Mouse (Mus musculus) lung, adult 18-20 months (tissue): Measurements from ENCODE around the gene Ikzf4.
"Not testable (repeated sequence)": the region's sequence is repeated elsewhere in the genome, so short reads cannot be mapped to it uniquely, and the experiment has no call there.

Experiments
- DNase-seq, 2 experiments: peaks; one replicate each; pipeline ENCODE4 v3.0.0; 2022; ENCODE audit warnings: mixed read lengths in 2 of 2

Ikzf4 gene

GRCm38 (mm10) chr10:128639999-128640398 is 5.8 kb downstream of the Ikzf4 start:
- DNase-seq, result no peak

DNA sequence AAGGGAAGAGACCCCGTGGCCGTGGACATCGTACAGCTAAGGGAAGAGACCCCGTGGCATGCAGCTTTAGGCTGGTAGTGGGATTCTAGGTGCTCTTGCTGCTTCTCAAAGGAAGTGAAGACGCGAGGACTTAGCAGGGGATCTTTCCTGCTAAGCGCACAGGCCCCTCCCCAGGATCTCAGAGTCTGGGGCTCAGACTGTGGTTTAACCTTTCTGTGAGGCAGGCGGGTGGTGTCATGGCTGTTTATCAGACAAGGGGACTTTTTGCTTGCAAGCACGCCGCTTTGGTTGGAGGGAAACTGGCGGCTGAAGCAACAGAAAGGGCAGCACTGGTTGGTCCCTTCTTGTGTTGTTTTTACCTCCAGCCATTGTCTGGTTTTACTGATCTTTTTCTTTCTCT is 8.8 kb downstream of the Ikzf4 start:
- DNase-seq, result no peak

DNA sequence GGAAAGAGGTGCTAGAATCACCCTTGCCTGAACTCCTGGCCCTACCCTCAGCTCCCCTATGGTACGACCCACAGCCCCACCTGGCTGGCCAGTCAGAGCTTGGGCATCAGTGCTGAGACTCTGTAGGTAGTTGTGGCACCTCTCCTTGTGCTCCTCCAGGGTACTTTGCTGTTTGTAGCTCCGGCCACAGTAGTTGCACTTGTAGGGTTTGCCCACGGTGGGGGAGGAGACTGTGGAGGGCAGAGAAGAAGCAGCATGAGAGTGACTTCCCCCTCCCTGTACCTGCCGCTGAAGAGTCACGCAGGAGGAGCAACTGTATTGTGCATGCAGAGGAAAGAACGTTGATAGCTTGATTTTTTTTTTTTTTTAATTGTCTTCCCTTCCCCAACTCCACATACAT is 9.2 kb downstream of the Ikzf4 start:
- no peak for DNase-seq

- no peak for DNase-seq
Measured at GRCm38 (mm10) chr10:128635697-128636096, 10.1 kb downstream of the Ikzf4 start.

DNA sequence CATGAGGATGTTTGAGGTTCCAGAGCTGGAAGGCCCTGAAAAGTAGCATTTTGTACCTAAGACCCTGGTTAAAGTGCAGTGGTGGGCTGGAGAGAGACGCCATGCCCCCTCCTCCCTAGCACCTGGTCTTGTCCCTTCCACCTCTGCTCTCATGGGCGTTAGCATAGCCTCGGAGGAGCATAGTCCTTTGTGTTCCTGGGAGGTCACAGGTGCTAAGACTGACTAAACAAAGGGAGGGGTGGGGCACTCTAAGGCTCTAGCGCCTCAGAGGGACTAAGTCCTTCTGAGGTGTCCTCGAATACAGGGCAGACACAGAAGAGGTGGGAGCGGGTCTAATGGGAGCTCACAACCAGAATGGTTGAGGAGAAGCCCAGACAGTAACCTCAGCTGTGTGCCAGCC is 14.2 kb downstream of the Ikzf4 start:
- DNase-seq, result no peak

DNA sequence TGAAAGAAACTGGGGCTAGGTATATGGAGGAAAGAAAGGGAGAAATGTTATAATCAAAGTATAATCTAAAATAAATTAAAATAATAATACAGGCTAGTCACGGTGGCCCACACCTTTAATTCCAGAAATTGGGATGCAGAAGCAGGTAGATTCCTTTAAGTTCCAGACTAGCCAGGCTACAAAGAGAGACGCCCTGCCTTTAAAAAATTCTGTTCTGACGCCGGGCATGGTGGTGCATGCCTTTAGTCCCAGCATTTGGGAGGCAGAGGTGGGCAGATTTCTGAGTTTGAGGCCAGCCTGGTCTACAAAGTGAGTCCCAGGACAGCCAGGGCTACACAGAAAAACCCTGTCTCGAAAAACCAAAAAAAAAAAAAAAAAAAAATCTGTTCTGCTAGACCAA is 15.5 kb downstream of the Ikzf4 start:
- DNase-seq, result not testable (repeated sequence)

DNA sequence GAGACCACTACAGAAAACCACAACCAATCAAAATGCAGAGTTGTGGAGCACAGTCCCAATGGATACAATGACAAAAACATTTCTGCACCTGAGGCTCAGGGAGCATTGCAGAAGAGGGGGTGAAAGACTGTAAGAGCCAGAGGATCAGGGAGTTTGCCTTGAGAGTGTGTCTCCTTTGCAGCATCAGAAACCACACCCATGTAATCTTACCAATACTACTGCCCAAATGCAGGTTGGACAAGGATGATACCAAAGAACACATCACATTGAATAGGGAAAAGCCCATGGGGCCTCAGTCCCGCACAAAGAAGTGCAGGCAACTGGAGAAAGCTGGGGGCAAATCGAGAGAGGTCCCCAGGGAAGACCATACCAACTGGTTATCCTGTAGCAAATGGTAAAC is 16.0 kb downstream of the Ikzf4 start:
- DNase-seq, result no peak

- DNase-seq, result no peak
Measured at GRCm38 (mm10) chr10:128627398-128628317, 18.1 kb downstream of the Ikzf4 start.

- peak; percentile 91 to 96 for DNase-seq
Measured at GRCm38 (mm10) chr10:128626311-128627310, 19.2 kb downstream of the Ikzf4 start, which contains the start of gene Rps26. Gene Rps26 (minus strand): TSS chr10:128626747.

DNA sequence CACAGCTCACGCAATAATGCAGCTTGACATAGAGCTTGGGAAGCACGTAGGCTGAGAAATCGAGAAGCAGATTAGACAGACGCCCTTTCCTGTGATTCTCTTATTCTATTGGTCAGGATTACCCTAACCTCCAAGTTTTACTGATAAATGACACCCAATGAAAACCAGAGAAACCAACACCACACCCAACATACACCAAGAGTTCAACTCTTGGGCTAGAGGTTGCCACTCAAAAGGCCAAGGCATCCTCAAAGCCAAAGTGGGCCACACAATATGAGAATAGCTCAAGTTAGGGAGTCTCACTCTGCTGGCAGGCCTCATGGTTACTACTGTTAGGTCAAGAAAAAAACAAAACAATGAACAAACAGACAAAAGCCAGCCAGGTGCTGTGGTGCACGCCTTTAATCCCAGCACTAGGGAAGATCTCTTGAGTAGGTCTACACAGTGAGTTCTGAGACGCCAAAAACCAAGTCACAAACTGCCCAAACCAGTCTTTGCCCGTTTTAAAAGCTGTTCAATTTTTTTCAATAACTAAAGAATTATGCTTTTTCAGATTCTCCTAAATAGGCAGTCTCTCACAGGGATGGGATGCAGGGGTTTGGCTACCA is 20.4 kb downstream of the Ikzf4 start:
- no peak for DNase-seq

DNA sequence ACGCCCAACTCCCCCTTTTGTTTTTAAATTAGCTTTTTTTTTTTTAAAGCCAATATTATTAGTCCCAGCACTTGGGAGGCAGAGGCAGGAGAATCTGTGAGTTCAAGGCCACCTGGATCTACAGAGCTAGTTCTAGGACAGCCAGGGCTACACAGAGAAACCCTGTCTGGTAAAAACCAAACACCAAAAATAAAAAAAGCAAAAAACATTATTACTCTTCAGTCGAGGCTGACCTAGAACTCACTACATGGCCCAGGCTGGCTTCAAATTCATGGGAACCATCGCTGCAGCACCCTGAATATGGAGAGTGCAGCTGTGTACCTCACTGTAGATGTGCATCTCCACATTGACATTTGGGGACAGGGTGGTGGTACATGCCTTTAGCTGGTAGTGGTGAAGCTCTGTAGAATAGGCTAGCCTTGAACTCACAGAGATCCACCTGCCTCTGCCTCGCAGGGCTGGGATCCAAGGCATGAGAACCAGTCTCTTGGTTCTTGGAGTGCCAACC is 22.6 kb downstream of the Ikzf4 start:
- not testable (repeated sequence) for DNase-seq

GRCm38 (mm10) chr10:128622702-128623101 is 23.1 kb downstream of the Ikzf4 start:
- DNase-seq, result no peak

GRCm38 (mm10) chr10:128621986-128622520 is 23.7 kb downstream of the Ikzf4 start:
- DNase-seq, result no peak

GRCm38 (mm10) chr10:128620241-128620640 is 25.6 kb downstream of the Ikzf4 start:
- no peak for DNase-seq

- DNase-seq, result not testable (repeated sequence)
Measured at GRCm38 (mm10) chr10:128619148-128619547, 26.6 kb downstream of the Ikzf4 start.

DNA sequence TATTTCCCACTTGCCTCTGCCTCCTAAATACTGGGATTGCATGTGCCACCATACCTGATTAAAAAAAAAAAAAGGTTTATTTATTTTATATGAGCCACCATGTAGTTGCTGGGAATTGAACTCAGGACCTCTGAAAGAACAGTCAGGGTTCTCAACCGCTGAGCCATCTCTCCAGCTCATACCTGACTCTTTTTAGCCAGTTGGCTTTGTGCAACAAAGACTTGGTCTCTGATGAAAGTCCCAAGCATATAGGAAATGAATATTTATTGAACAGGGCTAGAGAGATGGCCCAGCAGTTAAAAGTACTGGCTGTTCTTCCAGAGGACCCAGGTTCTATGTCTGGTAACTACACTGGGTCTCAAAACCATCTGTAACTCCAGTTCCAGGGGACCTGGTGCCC is 27.2 kb downstream of the Ikzf4 start:
- DNase-seq, result no peak

DNA sequence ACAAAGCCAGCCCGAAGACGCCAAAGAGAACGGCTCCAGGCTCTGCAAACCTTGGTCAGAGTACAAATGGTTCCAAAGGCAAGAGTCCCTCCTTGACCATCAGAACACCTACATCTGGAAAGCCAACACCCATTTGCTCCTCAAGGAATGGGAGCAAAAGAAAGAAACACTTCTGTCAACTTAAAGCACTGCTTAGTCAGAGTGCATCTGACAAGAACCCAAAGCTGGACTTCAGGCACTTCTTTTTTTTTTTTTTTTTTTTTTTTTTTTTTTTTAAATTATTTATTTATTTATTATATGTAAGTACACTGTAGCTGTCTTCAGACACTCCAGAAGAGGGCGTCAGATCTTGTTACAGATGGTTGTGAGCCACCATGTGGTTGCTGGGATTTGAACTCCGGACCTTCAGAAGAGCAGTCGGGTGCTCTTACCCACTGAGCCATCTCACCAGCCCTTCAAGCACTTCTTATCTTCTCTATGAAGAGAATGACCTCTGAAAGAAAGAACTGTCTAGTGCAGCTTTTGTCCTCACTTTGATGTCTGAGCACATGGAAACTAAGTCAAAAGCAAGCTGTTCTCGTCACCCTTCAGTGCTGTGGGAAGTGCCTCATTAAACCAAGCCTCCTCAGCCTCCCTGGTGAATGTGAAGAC is 29.9 kb downstream of the Ikzf4 start:
- DNase-seq, result not testable (repeated sequence)

DNA sequence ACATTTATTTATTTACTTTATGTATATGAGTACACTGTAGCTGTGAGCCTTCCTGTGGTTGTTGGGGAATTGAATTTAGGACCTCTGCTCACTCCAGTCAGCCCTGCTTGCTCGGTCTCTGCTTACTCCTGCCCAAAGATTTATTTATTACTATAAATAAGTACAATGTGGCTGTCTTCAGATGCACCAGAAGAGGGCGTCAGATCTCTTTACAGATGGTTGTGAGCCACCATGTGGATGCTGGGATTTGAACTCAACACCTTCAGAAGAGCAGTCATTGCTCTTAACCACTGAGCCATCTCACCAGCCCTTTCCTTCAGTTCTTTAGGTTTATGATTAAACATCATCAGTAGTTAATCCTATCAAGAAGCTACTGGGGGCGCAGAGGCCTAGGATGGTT is 30.9 kb downstream of the Ikzf4 start:
- no peak for DNase-seq

DNA sequence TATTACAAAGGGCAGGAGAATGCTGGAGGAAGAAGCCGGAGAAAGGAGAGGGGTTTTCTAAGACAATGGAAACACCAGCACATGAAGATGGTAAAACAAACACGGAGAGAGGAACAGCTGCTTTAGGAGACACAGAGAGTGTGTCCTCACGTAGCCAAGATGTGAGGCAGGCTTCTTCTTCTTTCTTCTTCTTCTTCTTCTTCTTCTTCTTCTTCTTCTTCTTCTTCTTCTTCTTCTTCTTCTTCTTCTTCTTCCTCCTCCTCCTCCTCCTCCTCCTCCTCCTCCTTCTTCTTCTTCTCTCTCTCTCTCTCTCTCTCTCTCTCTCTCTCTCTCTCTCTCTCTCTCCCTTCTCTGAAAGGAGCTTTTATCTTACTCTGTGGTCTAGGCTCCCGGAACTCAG is 32.0 kb downstream of the Ikzf4 start:
- not testable (repeated sequence) for DNase-seq

GRCm38 (mm10) chr10:128613154-128613440 is 32.7 kb downstream of the Ikzf4 start:
- no peak for DNase-seq

DNA sequence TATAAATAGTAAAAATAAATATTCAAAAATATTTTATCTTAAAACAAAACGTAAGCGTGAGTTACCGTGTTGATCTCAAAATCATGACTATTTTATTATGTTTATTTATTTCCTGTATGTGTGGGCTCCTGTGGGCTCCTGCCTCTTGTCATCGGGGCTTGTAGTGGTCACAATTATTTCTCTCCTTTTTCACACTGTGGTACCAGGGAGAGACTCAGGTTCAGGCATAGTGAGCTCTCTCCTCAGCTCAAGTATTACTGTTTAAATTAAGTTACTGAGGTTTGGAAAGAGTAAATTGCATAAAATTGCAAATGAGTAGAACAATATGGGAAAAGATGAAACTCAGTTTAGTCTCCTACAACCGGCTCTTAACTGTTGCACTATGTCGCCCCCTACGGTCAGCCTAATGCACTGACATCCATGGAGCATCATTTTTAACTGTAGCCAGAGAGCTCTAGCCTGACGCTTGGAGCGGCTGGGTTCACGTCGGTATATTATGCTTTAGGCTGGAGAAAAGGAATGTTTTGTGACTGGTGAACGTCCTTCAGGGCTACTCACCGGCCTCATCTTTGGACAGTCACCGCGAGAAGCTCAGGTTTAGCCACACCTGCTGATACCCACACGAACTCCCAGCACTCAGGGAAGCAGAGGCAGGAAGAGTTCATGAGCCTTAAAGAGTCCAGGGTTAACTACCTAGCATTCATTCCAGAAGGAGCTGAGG is 33.2 kb downstream of the Ikzf4 start:
- peak; percentile 65 for DNase-seq
